Mouse (Mus musculus) heart, embryonic 11.5 days (tissue): ENCODE data around the gene Atp5g2. TPM values are rescaled to one million over a fixed set of nuclear protein-coding genes. Genes with fewer than 3 reads are reported as not detected.

Experiments used
- ATAC-seq: fragments of 200-750 bp; cut with Nextera tagmentation; replicated peaks from 2 replicates; pipeline ENCODE4 v1.8.0; 2017; ENCODE audit warnings: moderate library complexity; ENCODE audit not compliant: insufficient number of reproducible peaks, low FRiP score, low TSS enrichment
- H3K27ac ChIP-seq: fragments of 300-500 bp; sonication (generic); 2 replicates; pipeline ENCODE4 v1.5.1; 2014; ENCODE audit warnings: mild to moderate bottlenecking, low read depth, low read length
- H3K27me3 ChIP-seq: fragments of 300-500 bp; sonication (generic); 2 replicates; pipeline ENCODE4 v1.6.1; 2014; ENCODE audit warnings: mild to moderate bottlenecking, low read length, mixed read lengths; ENCODE audit not compliant: control insufficient read depth, insufficient read depth
- H3K36me3 ChIP-seq: fragments of 300-500 bp; sonication (generic); 2 replicates; pipeline ENCODE4 v1.6.1; 2014; ENCODE audit warnings: mild to moderate bottlenecking, low read length, moderate library complexity, mixed read lengths; ENCODE audit not compliant: control insufficient read depth, insufficient read depth
- H3K4me1 ChIP-seq: fragments of 300-500 bp; sonication (generic); 2 replicates; pipeline ENCODE4 v1.6.1; 2014; ENCODE audit warnings: low read length; ENCODE audit not compliant: control insufficient read depth, insufficient read depth
- H3K4me2 ChIP-seq: fragments of 300-500 bp; sonication (generic); 2 replicates; pipeline ENCODE4 v1.6.1; 2014; ENCODE audit warnings: mild to moderate bottlenecking, moderate library complexity
- H3K4me3 ChIP-seq: fragments of 300-500 bp; sonication (generic); 2 replicates; pipeline ENCODE4 v1.5.1; 2014; ENCODE audit warnings: low read depth, low read length
- H3K9ac ChIP-seq: fragments of 300-500 bp; sonication (generic); 2 replicates; pipeline ENCODE4 v1.6.1; 2014; ENCODE audit warnings: mild to moderate bottlenecking, low read depth, low read length, moderate library complexity
- H3K9me3 ChIP-seq: fragments of 300-500 bp; sonication (generic); replicated peaks from 2 replicates; pipeline ENCODE4 v1.6.1; 2016; ENCODE audit warnings: low read length; ENCODE audit not compliant: control insufficient read depth
- WGBS: fragments of 180-500 bp; shearing (Covaris S2); extraction: QIAGEN DNeasy Blood & Tissue Kit; methylation state at CpG from one replicate; pipeline ENCODE4 v1.1.7; 2014; ENCODE audit not compliant: insufficient replicate concordance; 5-methylcytosine and 5-hydroxymethylcytosine counted together
- polyA plus RNA-seq: library from polyadenylated mRNA; unstranded; fragments of >200 nt; fragmentation: Nextera tagmentation; extraction: Ambion mirVana; gene quantifications from 2 replicates; pipeline ENCODE4 v1.2.1, GENCODE M21; 2014

Atp5g2 gene
- polyA plus RNA-seq, result 76.3 and 82.0 TPM in 2 replicates

GRCm38 (mm10) chr15:102672215-102673071 lies at the start of gene Atp5g2:
Gene Atp5g2, minus strand, starts transcription at chr15:102672352.
- Histone ChIP-seq H3K9ac (peak within 1 kb of the TSS; percentile 90), H3K4me2 (peak within 1 kb of the TSS; percentile 82), H3K27me3 (no peaks in the 10 kb centered on the region), H3K9me3 (no peaks in the 10 kb centered on the region), H3K4me1 (peaks cover 11% of the 10 kb centered on the region), H3K27ac (peak within 1 kb of the TSS; percentile 98), H3K36me3 (no peaks in the 10 kb centered on the region), H3K4me3 (peak within 1 kb of the TSS; percentile 45)
- no peak for ATAC-seq
- 5% methylated on average over 37 of the region's 37 CpGs for WGBS

- H3K9me3 ChIP-seq, result no peaks in the 10 kb centered on the region
- no peak for ATAC-seq
- 22% methylated on average over 14 of the region's 14 CpGs for WGBS
- H3K9ac ChIP-seq, result peak overlapping the region; percentile 79
- H3K27me3 ChIP-seq, result no peaks in the 10 kb centered on the region
- peak overlapping the region; percentile 64 for H3K4me2 ChIP-seq
- peaks cover 4% of the 10 kb centered on the region; the same call in 1 of the 2 replicates for H3K4me1 ChIP-seq
- no peak overlapping the region; the same call in 1 of the 2 replicates for H3K27ac ChIP-seq
- peak overlapping the region; percentile 79 for H3K4me3 ChIP-seq
- no peaks in the 10 kb centered on the region for H3K36me3 ChIP-seq
Measured at GRCm38 (mm10) chr15:102721016-102721898, 49.1 kb upstream of the Atp5g2 start.

DNA sequence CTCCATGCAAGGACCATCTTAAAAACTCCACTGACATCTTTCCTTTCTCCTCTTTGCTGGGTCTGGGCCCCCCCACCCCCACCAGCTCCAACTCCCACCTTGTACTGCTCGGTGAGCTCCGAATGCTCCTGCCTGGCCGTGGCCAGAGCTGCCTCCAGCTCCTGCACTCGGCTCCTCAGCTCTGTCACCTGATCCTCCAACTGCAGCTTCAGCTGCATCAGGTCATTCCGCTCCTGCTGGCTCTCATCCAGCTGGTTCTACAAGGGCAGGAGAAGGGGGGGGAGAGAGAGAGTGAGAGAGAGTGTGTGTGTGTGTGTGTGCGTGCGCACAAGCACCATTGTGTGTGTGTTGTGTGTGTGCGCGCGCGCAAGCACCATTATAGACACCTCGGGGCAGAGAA lies 44.0 kb upstream of the Atp5g2 start:
- H3K27me3 ChIP-seq, result no peaks in the 10 kb centered on the region
- H3K4me1 ChIP-seq, result 0 out of 2 replicates have a peak, but pooled peaks cover 5% of the 10 kb centered on the region
- no peak overlapping the region for H3K4me3 ChIP-seq
- H3K27ac ChIP-seq, result no peak overlapping the region
- no peak overlapping the region for H3K4me2 ChIP-seq
- peaks cover 6% of the 10 kb centered on the region for H3K36me3 ChIP-seq
- no peaks in the 10 kb centered on the region for H3K9me3 ChIP-seq
- 60% methylated on average over 12 of the region's 12 CpGs for WGBS
- H3K9ac ChIP-seq, result no peak overlapping the region
- no peak for ATAC-seq

DNA sequence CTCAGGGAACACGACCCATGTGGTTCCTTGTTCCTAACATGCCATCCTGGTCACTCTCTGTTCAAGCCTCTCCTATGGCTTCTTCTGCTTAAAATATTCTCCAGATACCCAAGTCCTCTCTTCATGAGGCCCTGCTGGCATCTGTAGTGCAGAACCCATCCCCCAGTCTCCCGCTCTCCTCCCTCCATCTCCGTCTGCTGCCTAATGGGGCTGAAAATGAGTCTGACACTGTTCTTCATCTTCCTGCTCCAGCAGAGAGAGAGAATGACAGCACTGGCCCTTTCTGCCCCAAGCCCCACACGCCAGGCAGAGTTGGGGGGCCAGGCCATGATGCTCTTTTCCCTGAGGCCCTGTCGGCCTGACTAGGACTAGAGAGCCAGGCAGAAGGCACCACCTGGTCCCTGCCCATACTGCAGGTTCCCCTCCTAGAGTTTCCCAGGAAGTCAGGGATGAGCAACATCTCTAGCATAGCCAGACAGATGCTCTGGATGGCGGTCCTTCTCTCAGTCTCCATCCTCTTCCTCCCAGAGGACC lies 35.7 kb upstream of the Atp5g2 start:
- H3K9ac ChIP-seq, result no peak overlapping the region
- no peaks in the 10 kb centered on the region for H3K27me3 ChIP-seq
- H3K9me3 ChIP-seq, result no peaks in the 10 kb centered on the region
- ATAC-seq, result no peak
- H3K4me2 ChIP-seq, result no peak overlapping the region
- no peak overlapping the region for H3K4me3 ChIP-seq
- peaks cover 8% of the 10 kb centered on the region for H3K36me3 ChIP-seq
- no peaks in the 10 kb centered on the region for H3K4me1 ChIP-seq
- H3K27ac ChIP-seq, result no peak overlapping the region
- WGBS, result 77% methylated on average over 6 of the region's 6 CpGs

GRCm38 (mm10) chr15:102705923-102706503 lies 33.9 kb upstream of the Atp5g2 start:
- Histone ChIP-seq H3K9me3 (no peaks in the 10 kb centered on the region), H3K27ac (no peak overlapping the region), H3K9ac (no peak overlapping the region), H3K4me1 (no peaks in the 10 kb centered on the region), H3K27me3 (no peaks in the 10 kb centered on the region), H3K4me2 (no peak overlapping the region), H3K4me3 (no peak overlapping the region), H3K36me3 (peaks cover 8% of the 10 kb centered on the region)
- no peak for ATAC-seq
- 75% methylated on average over 7 of the region's 7 CpGs for WGBS

GRCm38 (mm10) chr15:102705226-102705894 lies 33.2 kb upstream of the Atp5g2 start:
- no peak for ATAC-seq
- Histone ChIP-seq H3K4me2 (no peak overlapping the region), H3K9ac (no peak overlapping the region), H3K36me3 (peaks cover 8% of the 10 kb centered on the region), H3K27me3 (no peaks in the 10 kb centered on the region), H3K4me1 (no peaks in the 10 kb centered on the region), H3K9me3 (no peaks in the 10 kb centered on the region), H3K27ac (no peak overlapping the region), H3K4me3 (no peak overlapping the region)
- WGBS, result 55% methylated on average over 9 of the region's 9 CpGs

DNA sequence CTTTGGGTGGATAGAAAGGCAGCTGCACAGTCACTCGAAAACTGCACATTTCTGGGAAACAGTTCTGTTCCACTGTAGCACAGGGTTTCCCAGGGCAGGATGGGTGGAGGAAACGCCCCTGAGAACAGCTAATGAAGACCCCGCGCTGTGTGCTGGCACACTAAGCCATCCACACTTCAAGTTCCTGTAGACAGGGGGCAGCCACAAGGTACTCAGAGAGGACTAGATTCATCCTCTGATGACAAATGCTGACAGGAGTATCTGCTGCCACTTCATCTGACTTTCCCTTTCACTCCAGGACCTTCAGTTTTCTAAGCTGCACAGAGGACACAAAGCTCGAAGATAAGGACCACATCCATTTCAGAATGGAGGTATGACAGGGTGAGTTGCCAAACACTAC lies 32.7 kb upstream of the Atp5g2 start:
- Histone ChIP-seq H3K27ac (no peak overlapping the region), H3K4me2 (no peak overlapping the region), H3K36me3 (peaks cover 8% of the 10 kb centered on the region), H3K9ac (no peak overlapping the region), H3K4me3 (no peak overlapping the region), H3K4me1 (no peaks in the 10 kb centered on the region), H3K27me3 (no peaks in the 10 kb centered on the region; the same call in 1 of the 2 replicates), H3K9me3 (no peaks in the 10 kb centered on the region)
- 56% methylated on average over 5 of the region's 5 CpGs for WGBS
- ATAC-seq, result no peak

- Histone ChIP-seq H3K4me1 (no peaks in the 10 kb centered on the region), H3K27ac (no peak overlapping the region), H3K36me3 (peaks cover 2% of the 10 kb centered on the region; the same call in 1 of the 2 replicates), H3K9ac (no peak overlapping the region), H3K9me3 (no peaks in the 10 kb centered on the region), H3K27me3 (peaks cover 15% of the 10 kb centered on the region), H3K4me3 (no peak overlapping the region), H3K4me2 (no peak overlapping the region)
- WGBS, result 79% methylated on average over 3 of the region's 3 CpGs
- ATAC-seq, result no peak
Measured at GRCm38 (mm10) chr15:102702972-102703371, 30.8 kb upstream of the Atp5g2 start.
